Mouse (Mus musculus): ENCODE data around the gene Rictor. TPM values are rescaled to one million over a fixed set of nuclear protein-coding genes. Genes with fewer than 3 reads are reported as not detected.

The Rictor gene
- total and polyA plus RNA-seq, 3 experiments, result 10.3 to 10.6 TPM; not detected in 1

DNA sequence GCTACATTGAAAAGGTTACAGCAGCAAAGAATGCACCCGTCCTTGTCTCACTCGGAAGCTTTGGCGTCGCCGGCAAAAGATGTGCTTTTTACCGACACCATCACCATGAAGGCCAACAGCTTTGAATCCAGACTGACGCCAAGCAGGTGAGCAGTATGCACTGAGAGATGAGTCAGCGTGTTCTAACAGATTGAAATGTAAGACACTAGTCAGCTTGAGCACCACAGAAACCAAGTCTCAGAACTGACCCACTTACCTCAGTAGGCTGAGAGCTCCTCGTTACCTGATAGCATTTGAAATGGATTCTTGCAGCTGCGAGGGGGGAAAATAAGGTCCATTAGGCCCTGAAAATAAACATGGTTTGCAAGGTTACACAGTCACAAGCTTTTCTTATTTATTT, 79.1 kb downstream of the Rictor start:
- Histone ChIP-seq H3K9me3 (replicated peaks; ENCODE audit: insufficient read depth, low read length) (no peaks in the 10 kb centered on the region), H3K4me1 (ENCODE audit: control insufficient read depth in 1 of 2, insufficient read depth in 2 of 2, low read length in 2 of 2) (no peaks in the 10 kb centered on the region), H3K27ac (ENCODE audit: control insufficient read depth, low read depth, low read length) (no peak overlapping the region), H3K4me3 (ENCODE audit: control insufficient read depth in 1 of 2, insufficient read depth in 1 of 2, low read depth in 2 of 2, low read length in 2 of 2) (no peak overlapping the region), H3K27me3 (ENCODE audit: control insufficient read depth in 1 of 2, insufficient read depth in 2 of 2, low read length in 2 of 2) (no peaks in the 10 kb centered on the region), H3K79me2 (ENCODE audit: control insufficient read depth, insufficient read depth, low read length, poor library complexity) (no peaks in the 10 kb centered on the region), H3K36me3 (ENCODE audit: control insufficient read depth in 1 of 2, insufficient read depth in 2 of 2, low read length in 2 of 2) (peaks cover 0 to 51% of the 10 kb centered on the region in 2 experiments; a peak in 2 of 4 replicates), H3K9ac (ENCODE audit: control insufficient read depth, low read depth, low read length, poor library complexity, severe bottlenecking) (no peak overlapping the region)
- DNase-seq (ENCODE audit: low read depth, low spot score), result no peak
- TF ChIP-seq EP300 (IDR thresholded peaks at IDR 0.05; ENCODE audit: low read depth in 1 of 2, low read length in 2 of 2) (no peak), POLR2A (IDR thresholded peaks at IDR 0.05; ENCODE audit: control insufficient read depth in 1 of 2, insufficient read depth in 1 of 2, low read depth in 1 of 2, low read length in 2 of 2, poor library complexity in 1 of 2) (no peak), MYB (IDR thresholded peaks at IDR 0.05; ENCODE audit: low read depth, low read length) (no peak), BHLHE40 (IDR thresholded peaks at IDR 0.05; ENCODE audit: borderline replicate concordance, low read depth, low read length) (no peak), NRF1 (IDR thresholded peaks at IDR 0.05; ENCODE audit: insufficient read depth, low read depth, low read length, poor library complexity, severe bottlenecking) (no peak), ZKSCAN1 (IDR thresholded peaks at IDR 0.05; ENCODE audit: low read depth, low read length) (no peak), USF2 (IDR thresholded peaks at IDR 0.05; ENCODE audit: borderline replicate concordance in 1 of 2, insufficient read depth in 1 of 2, low read depth in 1 of 2, low read length in 2 of 2) (no peak), CTCF (IDR thresholded peaks at IDR 0.05 in 2 of 3, conservative IDR thresholded peaks at IDR 0.05 in 1 of 3; ENCODE audit: control insufficient read depth in 1 of 3, insufficient read depth in 1 of 3, low read depth in 2 of 3, low read length in 3 of 3, poor library complexity in 1 of 3, severe bottlenecking in 1 of 3) (no peak), GATA1 (IDR thresholded peaks at IDR 0.05; ENCODE audit: low read depth, low read length) (no peak), USF1 (IDR thresholded peaks at IDR 0.05; ENCODE audit: low read depth, low read length) (no peak), TAL1 (IDR thresholded peaks at IDR 0.05; ENCODE audit: low read length) (no peak), SMC3 (IDR thresholded peaks at IDR 0.05; ENCODE audit: low read depth, low read length) (no peak), ELF1 (IDR thresholded peaks at IDR 0.05; ENCODE audit: low read depth, low read length) (no peak), MAFK (IDR thresholded peaks at IDR 0.05; ENCODE audit: borderline replicate concordance, low read depth, low read length) (no peak), CHD1 (IDR thresholded peaks at IDR 0.05; ENCODE audit: low read depth, low read length) (no peak), KAT2A (conservative IDR thresholded peaks at IDR 0.05; ENCODE audit: low read depth, low read length) (no peak), ZMIZ1 (IDR thresholded peaks at IDR 0.05; ENCODE audit: low read depth, low read length) (no peak), SIN3A (IDR thresholded peaks at IDR 0.05; ENCODE audit: low read length) (no peak)

DNA sequence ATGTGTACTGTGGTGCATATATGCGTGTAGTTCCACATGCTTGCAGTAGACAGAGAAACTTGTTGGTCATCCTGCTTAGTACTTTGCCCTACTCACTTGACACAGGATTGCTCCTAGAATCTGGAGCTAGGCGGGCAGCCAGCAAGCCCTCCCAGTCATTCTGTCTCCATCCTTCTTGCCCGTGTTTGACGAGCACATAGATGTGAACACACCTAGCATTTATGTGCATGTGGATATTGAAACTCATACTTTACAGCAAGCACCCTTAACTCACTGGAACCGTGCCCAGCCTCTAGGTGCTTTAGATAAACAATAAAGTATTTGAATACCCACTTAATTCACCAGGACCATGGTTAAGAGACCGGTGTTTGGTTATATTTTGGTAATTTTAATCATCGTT, 81.8 kb downstream of the Rictor start:
- no peaks in the 10 kb centered on the region for H3K4me1 ChIP-seq (ENCODE audit: control insufficient read depth in 1 of 2, insufficient read depth in 2 of 2, low read length in 2 of 2)
- H3K9ac ChIP-seq (ENCODE audit: control insufficient read depth, low read depth, low read length, poor library complexity, severe bottlenecking), result no peak overlapping the region
- H3K27ac ChIP-seq (ENCODE audit: control insufficient read depth, low read depth, low read length), result no peak overlapping the region
- DNase-seq (ENCODE audit: low read depth, low spot score), result no peak
- TF ChIP-seq NELFE (IDR thresholded peaks at IDR 0.05; ENCODE audit: low read depth, low read length) (no peak), RCOR1 (IDR thresholded peaks at IDR 0.05; ENCODE audit: low read depth, low read length) (no peak), POLR2AphosphoS2 (IDR thresholded peaks at IDR 0.05; ENCODE audit: low read length) (no peak), ZC3H11A (IDR thresholded peaks at IDR 0.05; ENCODE audit: low read depth, low read length) (no peak), BHLHE40 (IDR thresholded peaks at IDR 0.05; ENCODE audit: borderline replicate concordance, low read depth, low read length) (no peak), TCF12 (IDR thresholded peaks at IDR 0.05; ENCODE audit: low read depth, low read length) (no peak)
- peaks cover 0 to 45% of the 10 kb centered on the region in 2 experiments; a peak in 2 of 4 replicates for H3K36me3 ChIP-seq (ENCODE audit: control insufficient read depth in 1 of 2, insufficient read depth in 2 of 2, low read length in 2 of 2)
- no peaks in the 10 kb centered on the region for H3K9me3 ChIP-seq (replicated peaks; ENCODE audit: insufficient read depth, low read length)
- H3K79me2 ChIP-seq (ENCODE audit: control insufficient read depth, insufficient read depth, low read length, poor library complexity), result no peaks in the 10 kb centered on the region
- H3K27me3 ChIP-seq (ENCODE audit: control insufficient read depth in 1 of 2, insufficient read depth in 2 of 2, low read length in 2 of 2), result no peaks in the 10 kb centered on the region
- H3K4me3 ChIP-seq (ENCODE audit: control insufficient read depth in 1 of 2, insufficient read depth in 1 of 2, low read depth in 2 of 2, low read length in 2 of 2), result no peak overlapping the region
